Mouse (Mus musculus): ENCODE measurements around the gene Cer1. TPM values are rescaled to one million over a fixed set of nuclear protein-coding genes. Genes with fewer than 3 reads are reported as not detected.
A peak's percentile ranks its signal among the peaks of the same experiment; 100 is the strongest.

Gene Cer1
- polyA plus RNA-seq, 1 experiment from 2014 or later, result not detected

- Histone ChIP-seq H3K9ac (ENCODE audit: low read depth, low read length) (no peak overlapping the region), H3K4me1 (replicated peaks; ENCODE audit: insufficient read depth, low read length) (no peaks in the 10 kb centered on the region), H3K36me3 (ENCODE audit: insufficient read depth, low read length) (no peaks in the 10 kb centered on the region), H3K27ac (no peak overlapping the region), H3K4me2 (ENCODE audit: low read length) (no peak overlapping the region), H3K4me3 (replicated peaks; ENCODE audit: low read depth, low read length) (no peak overlapping the region), H3K27me3 (ENCODE audit: insufficient read depth, low read length) (no peaks in the 10 kb centered on the region), H3K9me3 (replicated peaks; ENCODE audit: low read length) (no peaks in the 10 kb centered on the region)
- WGBS, result 66% methylated on average over 7 of the region's 7 CpGs
- no peak for TF ChIP-seq CTCF (IDR thresholded peaks at IDR 0.05; ENCODE audit: low read depth)
- no peak for ATAC-seq (replicated peaks; ENCODE audit: low FRiP score, low read depth)
- DNase-seq (ENCODE audit: low spot score), result peak; percentile 82
Measured at GRCm38 (mm10) chr4:82891049-82891448, 6.1 kb upstream of the Cer1 start.

GRCm38 (mm10) chr4:82890585-82890984 lies 5.6 kb upstream of the Cer1 start:
- 72% methylated on average over 4 of the region's 4 CpGs for WGBS
- H3K27ac ChIP-seq, result no peak overlapping the region
- ATAC-seq (replicated peaks; ENCODE audit: low FRiP score, low read depth), result no peak
- H3K27me3 ChIP-seq (ENCODE audit: insufficient read depth, low read length), result no peaks in the 10 kb centered on the region
- no peak overlapping the region for H3K9ac ChIP-seq (ENCODE audit: low read depth, low read length)
- TF ChIP-seq CTCF (IDR thresholded peaks at IDR 0.05; ENCODE audit: low read depth), result no peak
- no peak overlapping the region for H3K4me3 ChIP-seq (replicated peaks; ENCODE audit: low read depth, low read length)
- H3K9me3 ChIP-seq (replicated peaks; ENCODE audit: low read length), result no peaks in the 10 kb centered on the region
- H3K4me2 ChIP-seq (ENCODE audit: low read length), result no peak overlapping the region
- H3K36me3 ChIP-seq (ENCODE audit: insufficient read depth, low read length), result no peaks in the 10 kb centered on the region
- DNase-seq (ENCODE audit: low spot score), result peak; percentile 9
- H3K4me1 ChIP-seq (replicated peaks; ENCODE audit: insufficient read depth, low read length), result no peaks in the 10 kb centered on the region

GRCm38 (mm10) chr4:82886148-82886547 lies 1.2 kb upstream of the Cer1 start:
- DNase-seq (ENCODE audit: low spot score) (no peak), ATAC-seq (replicated peaks; ENCODE audit: low FRiP score, low read depth) (no peak)
- Histone ChIP-seq H3K27ac (no peak overlapping the region), H3K27me3 (ENCODE audit: insufficient read depth, low read length) (no peaks in the 10 kb centered on the region), H3K9ac (ENCODE audit: low read depth, low read length) (no peak overlapping the region), H3K36me3 (ENCODE audit: insufficient read depth, low read length) (no peaks in the 10 kb centered on the region), H3K9me3 (replicated peaks; ENCODE audit: low read length) (no peaks in the 10 kb centered on the region), H3K4me3 (replicated peaks; ENCODE audit: low read depth, low read length) (no peak overlapping the region), H3K4me2 (ENCODE audit: low read length) (no peak overlapping the region), H3K4me1 (replicated peaks; ENCODE audit: insufficient read depth, low read length) (no peaks in the 10 kb centered on the region)
- WGBS, result 86% methylated on average over 2 of the region's 2 CpGs
- TF ChIP-seq CTCF (IDR thresholded peaks at IDR 0.05; ENCODE audit: low read depth), result no peak

GRCm38 (mm10) chr4:82885535-82885913 lies 576 bp upstream of the Cer1 start:
- ATAC-seq (replicated peaks; ENCODE audit: low FRiP score, low read depth) (no peak), DNase-seq (ENCODE audit: low spot score) (peak; percentile 4)
- Histone ChIP-seq H3K4me3 (replicated peaks; ENCODE audit: low read depth, low read length) (no peak overlapping the region), H3K9ac (ENCODE audit: low read depth, low read length) (no peak overlapping the region), H3K36me3 (ENCODE audit: insufficient read depth, low read length) (no peaks in the 10 kb centered on the region), H3K4me2 (ENCODE audit: low read length) (no peak overlapping the region), H3K27me3 (ENCODE audit: insufficient read depth, low read length) (no peaks in the 10 kb centered on the region), H3K4me1 (replicated peaks; ENCODE audit: insufficient read depth, low read length) (no peaks in the 10 kb centered on the region), H3K27ac (no peak overlapping the region), H3K9me3 (replicated peaks; ENCODE audit: low read length) (no peaks in the 10 kb centered on the region)
- 50% methylated on average over 1 of the region's 1 CpGs for WGBS
- TF ChIP-seq CTCF (IDR thresholded peaks at IDR 0.05; ENCODE audit: low read depth), result no peak

GRCm38 (mm10) chr4:82882500-82882899 lies 2.4 kb downstream of the Cer1 start:
- 87% methylated on average over 9 of the region's 9 CpGs for WGBS
- H3K9ac ChIP-seq (ENCODE audit: low read depth, low read length), result no peak overlapping the region
- no peaks in the 10 kb centered on the region for H3K27me3 ChIP-seq (ENCODE audit: insufficient read depth, low read length)

GRCm38 (mm10) chr4:82881366-82881765 lies 3.6 kb downstream of the Cer1 start:
- 64% methylated on average over 3 of the region's 3 CpGs for WGBS
- Histone ChIP-seq H3K36me3 (ENCODE audit: insufficient read depth, low read length) (no peaks in the 10 kb centered on the region), H3K27me3 (ENCODE audit: insufficient read depth, low read length) (no peaks in the 10 kb centered on the region), H3K4me1 (replicated peaks; ENCODE audit: insufficient read depth, low read length) (no peaks in the 10 kb centered on the region), H3K9me3 (replicated peaks; ENCODE audit: low read length) (no peaks in the 10 kb centered on the region), H3K9ac (ENCODE audit: low read depth, low read length) (no peak overlapping the region), H3K27ac (no peak overlapping the region), H3K4me2 (ENCODE audit: low read length) (no peak overlapping the region), H3K4me3 (replicated peaks; ENCODE audit: low read depth, low read length) (no peak overlapping the region)
- ATAC-seq (replicated peaks; ENCODE audit: low FRiP score, low read depth) (no peak), DNase-seq (ENCODE audit: low spot score) (no peak)
- TF ChIP-seq CTCF (IDR thresholded peaks at IDR 0.05; ENCODE audit: low read depth), result no peak

More at GRCm38 (mm10) chr4:82882500-82882899, 2.4 kb downstream of the Cer1 start:
- H3K4me2 ChIP-seq (ENCODE audit: low read length), result no peak overlapping the region
- no peaks in the 10 kb centered on the region for H3K36me3 ChIP-seq (ENCODE audit: insufficient read depth, low read length)
- no peak overlapping the region for H3K4me3 ChIP-seq (replicated peaks; ENCODE audit: low read depth, low read length)
- H3K9me3 ChIP-seq (replicated peaks; ENCODE audit: low read length), result no peaks in the 10 kb centered on the region
- no peak for DNase-seq (ENCODE audit: low spot score)
- no peak overlapping the region for H3K27ac ChIP-seq
- no peak for ATAC-seq (replicated peaks; ENCODE audit: low FRiP score, low read depth)
- TF ChIP-seq CTCF (IDR thresholded peaks at IDR 0.05; ENCODE audit: low read depth), result no peak
- H3K4me1 ChIP-seq (replicated peaks; ENCODE audit: insufficient read depth, low read length), result no peaks in the 10 kb centered on the region

GRCm38 (mm10) chr4:82880243-82880642 lies 4.7 kb downstream of the Cer1 start:
- no peak overlapping the region for H3K9ac ChIP-seq (ENCODE audit: low read depth, low read length)
- TF ChIP-seq CTCF (IDR thresholded peaks at IDR 0.05; ENCODE audit: low read depth), result no peak
- no peak overlapping the region for H3K4me2 ChIP-seq (ENCODE audit: low read length)
- H3K4me1 ChIP-seq (replicated peaks; ENCODE audit: insufficient read depth, low read length), result no peaks in the 10 kb centered on the region
- ATAC-seq (replicated peaks; ENCODE audit: low FRiP score, low read depth), result no peak
- no peaks in the 10 kb centered on the region for H3K36me3 ChIP-seq (ENCODE audit: insufficient read depth, low read length)
- H3K27ac ChIP-seq, result no peak overlapping the region
- WGBS, result 60% methylated on average over 2 of the region's 2 CpGs
- no peak overlapping the region for H3K4me3 ChIP-seq (replicated peaks; ENCODE audit: low read depth, low read length)
- no peak for DNase-seq (ENCODE audit: low spot score)
- H3K9me3 ChIP-seq (replicated peaks; ENCODE audit: low read length), result no peaks in the 10 kb centered on the region
- H3K27me3 ChIP-seq (ENCODE audit: insufficient read depth, low read length), result no peaks in the 10 kb centered on the region

Data from kidney, postnatal 0 days (tissue).